In the genomic region with DNA sequence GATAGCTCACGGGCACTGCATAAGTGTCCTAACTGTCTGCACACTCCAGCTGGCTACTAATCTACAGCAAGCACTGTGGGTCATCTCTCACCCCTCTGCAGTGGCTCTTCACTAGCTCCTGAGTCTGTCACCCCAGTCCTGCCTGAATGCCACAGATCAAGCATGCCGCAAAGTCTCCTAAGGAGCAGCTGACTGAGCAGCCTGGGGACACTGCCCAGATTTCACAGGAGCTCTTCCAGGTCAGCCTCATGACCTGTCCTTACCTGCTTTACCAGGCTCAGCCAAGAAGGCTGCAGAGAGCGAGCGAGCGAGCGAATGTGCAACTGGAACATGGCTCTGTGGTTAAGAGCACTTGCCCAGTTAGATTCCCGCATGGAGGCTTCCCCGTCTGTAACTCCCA, we compare ENCODE assay signal across 24 mouse cellular contexts. TPM values are rescaled to one million over a fixed set of nuclear protein-coding genes. Genes with fewer than 3 reads are reported as not detected.
A peak's percentile ranks its signal among the peaks of the same experiment; 100 is the strongest.
DNase-seq lines count a peak whose midpoint lies in the region; ATAC-seq lines count a peak whose summit lies in the region.
"Had no signal": no experiment of that assay in that cellular context is flagged by ENCODE, and none has a peak within 500 bp of the region (broad histone marks: within the 10 kb centered on the region; RNA-seq: fewer than 3 reads in every experiment).

No protein-coding gene starts in this region.

- peak overlapping the region; percentile 22; the same call in 1 of the 2 replicates for H3K4me2 ChIP-seq in heart, embryonic 11.5 days
- no peak overlapping the region for H3K4me2 ChIP-seq in liver, embryonic 13.5 days
- H3K4me2 ChIP-seq: forebrain, embryonic 13.5 days; hindbrain, embryonic 15.5 days had no signal

- no peaks in the 10 kb centered on the region for H3K9me3 ChIP-seq in heart, embryonic 11.5 days (replicated peaks; ENCODE audit: control insufficient read depth, low read length)
- H3K9me3 ChIP-seq in liver, embryonic 13.5 days (replicated peaks), result no peaks in the 10 kb centered on the region
- H3K9me3 ChIP-seq: forebrain, embryonic 13.5 days; hindbrain, embryonic 15.5 days had no signal

- DNase-seq in gastrocnemius, adult 18-20 months (ENCODE audit: low spot score), result peak; percentile 51
- no peak for DNase-seq in gastrocnemius, postnatal 25 days
- no peak for DNase-seq in heart, postnatal 10 days
- DNase-seq in liver, embryonic 13.5 days, result no peak
- DNase-seq in liver, result no peak
- DNase-seq: adrenal gland, postnatal 14 days; cerebellum, adult 11-12 months; cerebellum, adult 9-10 months; cerebellum, postnatal 25 days; forebrain, postnatal 0 days; gastrocnemius, postnatal 14 days; kidney, adult 2 months had no signal

- ATAC-seq in heart, embryonic 11.5 days (replicated peaks; ENCODE audit: insufficient number of reproducible peaks, low FRiP score, low TSS enrichment), result no peak
- ATAC-seq in liver, embryonic 13.5 days (ENCODE audit: low read depth), result no peak
- ATAC-seq: activated CD4-positive, CD25-positive, alpha-beta regulatory T cell, adult 4 months; forebrain, embryonic 13.5 days; forebrain, postnatal 0 days; intestine, embryonic 16.5 days; Patski had no signal

- no peak overlapping the region for H3K4me3 ChIP-seq in heart, embryonic 11.5 days (ENCODE audit: low read depth, low read length)
- no peak overlapping the region for H3K4me3 ChIP-seq in liver, embryonic 13.5 days (replicated peaks)
- H3K4me3 ChIP-seq: forebrain, embryonic 13.5 days; heart, adult 2 months; hindbrain, embryonic 15.5 days had no signal

- intact Hi-C loops in heart, postnatal 10 days (cut with DNase I), result no loop called here

- no peak overlapping the region for H3K9ac ChIP-seq in heart, embryonic 11.5 days (ENCODE audit: low read depth, low read length)
- H3K9ac ChIP-seq in liver, embryonic 13.5 days, result no peak overlapping the region
- H3K9ac ChIP-seq: forebrain, embryonic 13.5 days; forebrain, postnatal 0 days; hindbrain, embryonic 15.5 days had no signal

- no peaks in the 10 kb centered on the region for H3K27me3 ChIP-seq in heart, embryonic 11.5 days (ENCODE audit: control insufficient read depth, insufficient read depth, low read length)
- no peaks in the 10 kb centered on the region for H3K27me3 ChIP-seq in liver, embryonic 13.5 days
- H3K27me3 ChIP-seq: CH12.LX; forebrain, embryonic 13.5 days; hindbrain, embryonic 15.5 days; Patski had no signal

- no peaks in the 10 kb centered on the region for H3K36me3 ChIP-seq in heart, embryonic 11.5 days (ENCODE audit: control insufficient read depth, insufficient read depth, low read length)
- H3K36me3 ChIP-seq in liver, embryonic 13.5 days, result 0 out of 2 replicates have a peak, but pooled peaks cover 13% of the 10 kb centered on the region
- H3K36me3 ChIP-seq: hindbrain, embryonic 15.5 days had no signal

- 0 out of 2 replicates have a peak overlapping the region, but pooled peaks have one; percentile 31 for H3K27ac ChIP-seq in heart, embryonic 11.5 days (ENCODE audit: low read depth, low read length)
- peak overlapping the region; percentile 16; the same call in 1 of the 2 replicates for H3K27ac ChIP-seq in liver, embryonic 13.5 days
- H3K27ac ChIP-seq: forebrain, embryonic 13.5 days; heart, adult 2 months; hindbrain, embryonic 15.5 days had no signal

- peaks cover 34% of the 10 kb centered on the region for H3K4me1 ChIP-seq in heart, embryonic 11.5 days (ENCODE audit: control insufficient read depth, insufficient read depth, low read length)
- H3K4me1 ChIP-seq in liver, embryonic 13.5 days (replicated peaks), result peaks cover 81% of the 10 kb centered on the region

- WGBS in heart, embryonic 11.5 days (ENCODE audit: insufficient replicate concordance), result 77% methylated on average over 8 of the region's 8 CpGs
- WGBS in liver, embryonic 13.5 days (ENCODE audit: insufficient replicate concordance), result 90% methylated on average over 8 of the region's 8 CpGs

RNA-seq across cellular contexts. Expression of gene Ube2o, which starts 13.7 kb away (rescaled TPM):
- 10 to 100 TPM; 22.9 to 25.2 TPM for total RNA-seq in gastrocnemius, adult 18-20 months (2021)
- total RNA-seq in gastrocnemius, postnatal 25 days (2021), result 10 to 100 TPM; 17.9 to 20.4 TPM
- 14.7 and 17.1 TPM in 2 replicates for polyA plus RNA-seq in heart, embryonic 11.5 days (2014; fragmentation: Nextera tagmentation; extraction: Ambion mirVana)
- total RNA-seq in heart, postnatal 10 days (2021), result 10 to 100 TPM; 28.5 to 33.7 TPM
- polyA plus RNA-seq in liver, embryonic 13.5 days (2015; fragmentation: Nextera tagmentation; extraction: Ambion mirVana), result 17.5 and 22.1 TPM in 2 replicates

RNA-seq across cellular contexts. Expression of gene Aanat, which starts 18.7 kb away (rescaled TPM):
- not detected for total RNA-seq in gastrocnemius, adult 18-20 months (2021)
- total RNA-seq in gastrocnemius, postnatal 25 days (2021), result not detected
- polyA plus RNA-seq in heart, embryonic 11.5 days (2014; fragmentation: Nextera tagmentation; extraction: Ambion mirVana), result not detected in 2 replicates
- total RNA-seq in heart, postnatal 10 days (2021), result not detected
- not detected in 2 replicates for polyA plus RNA-seq in liver, embryonic 13.5 days (2015; fragmentation: Nextera tagmentation; extraction: Ambion mirVana)
- total RNA-seq: adrenal gland, adult 18-20 months; adrenal gland, postnatal 14 days; CH12.LX; gastrocnemius, postnatal 14 days; heart, adult 2 months; hematopoietic stem cell, adult 5-6 weeks had no signal
- polyA plus RNA-seq: activated CD4-positive, CD25-positive, alpha-beta regulatory T cell, adult 4 months; embryonic facial prominence, embryonic 14.5 days; heart, adult 2 months; heart, embryonic 16.5 days; hindbrain, embryonic 15.5 days; intestine, embryonic 16.5 days; kidney, adult 2 months; Patski had no signal

RNA-seq across cellular contexts. Expression of gene Sphk1, which starts 36.8 kb away (rescaled TPM):
- under 1 TPM; 0.80 to 0.88 TPM for total RNA-seq in gastrocnemius, adult 18-20 months (2021)
- 1 to 10 TPM in 1 of 2 experiments, under 1 TPM in 1; 0.94 to 2.0 TPM for total RNA-seq in gastrocnemius, postnatal 25 days (2021)
- 2.1 and 3.0 TPM in 2 replicates for polyA plus RNA-seq in heart, embryonic 11.5 days (2014; fragmentation: Nextera tagmentation; extraction: Ambion mirVana)
- 1 to 10 TPM; 2.5 to 3.9 TPM for total RNA-seq in heart, postnatal 10 days (2021)
- polyA plus RNA-seq in liver, embryonic 13.5 days (2015; fragmentation: Nextera tagmentation; extraction: Ambion mirVana), result 28.5 and 32.7 TPM in 2 replicates
- polyA plus RNA-seq: activated CD4-positive, CD25-positive, alpha-beta regulatory T cell, adult 4 months had no signal

RNA-seq across cellular contexts. Expression of gene Rhbdf2, which starts 59.3 kb away (rescaled TPM):
- total RNA-seq in gastrocnemius, adult 18-20 months (2021), result 10 to 100 TPM; 11.2 to 11.9 TPM
- 1 to 10 TPM; 6.3 to 7.5 TPM for total RNA-seq in gastrocnemius, postnatal 25 days (2021)
- 5.0 and 6.0 TPM in 2 replicates for polyA plus RNA-seq in heart, embryonic 11.5 days (2014; fragmentation: Nextera tagmentation; extraction: Ambion mirVana)
- total RNA-seq in heart, postnatal 10 days (2021), result 10 to 100 TPM; 15.4 to 17.7 TPM
- 5.8 and 6.6 TPM in 2 replicates for polyA plus RNA-seq in liver, embryonic 13.5 days (2015; fragmentation: Nextera tagmentation; extraction: Ambion mirVana)
